Comparison of ENCODE assay signal across 8 mouse cellular contexts in the genomic region with DNA sequence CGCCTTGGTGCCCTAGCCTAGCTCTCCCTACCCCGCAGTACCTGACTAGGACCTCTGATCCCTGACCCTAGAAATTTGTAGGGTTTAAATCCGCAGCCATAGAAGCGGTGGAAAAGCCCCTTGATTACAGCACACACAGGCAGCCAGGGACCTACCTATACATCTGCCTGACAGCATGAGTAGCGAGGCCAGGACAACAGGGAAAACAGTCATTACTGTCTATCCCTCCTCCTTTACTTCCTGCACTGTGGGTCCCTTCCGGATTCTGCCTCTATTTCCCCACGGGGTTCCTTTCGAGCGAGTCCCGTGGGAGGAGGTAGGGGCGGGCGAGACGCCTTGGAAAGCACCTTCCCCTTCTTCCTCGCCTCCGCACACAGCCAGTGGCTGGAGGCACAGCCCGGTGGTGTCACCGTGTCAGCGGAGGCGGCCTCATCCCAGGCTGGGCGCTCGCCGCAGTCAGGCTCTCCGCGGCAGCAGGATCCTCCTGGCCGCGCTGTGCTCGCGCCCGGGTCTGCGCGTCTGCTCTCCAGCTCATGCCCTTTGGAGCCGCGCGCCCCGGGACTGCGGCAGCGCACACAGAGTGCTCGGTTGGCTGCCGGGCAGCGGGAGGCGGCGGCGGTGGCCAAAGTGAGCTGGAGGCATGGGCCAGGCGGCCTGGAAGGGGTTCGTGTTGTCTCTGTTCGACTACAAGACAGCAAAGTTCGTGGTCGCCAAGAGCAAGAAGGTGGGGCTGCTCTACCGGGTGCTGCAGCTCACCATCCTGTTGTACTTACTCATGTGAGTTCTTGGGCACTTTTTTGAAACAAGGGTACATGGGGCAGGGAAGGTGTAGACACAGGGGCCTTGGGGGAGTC. TPM values are rescaled to one million over a fixed set of nuclear protein-coding genes. Genes with fewer than 3 reads are reported as not detected.
DNase-seq lines count a peak whose midpoint lies in the region; ATAC-seq and TF ChIP-seq lines count a peak whose summit lies in the region.

A gene (plus strand): TSS at position 465 of the 854 bp plus-strand sequence.

- H3K4me1 ChIP-seq in cerebellum, adult 2 months (ENCODE audit: control insufficient read depth, insufficient read depth, low read length) = no peaks in the 10 kb centered on the region
- H3K4me1 ChIP-seq in forebrain, embryonic 13.5 days = peaks cover 9% of the 10 kb centered on the region; the same call in 1 of the 2 replicates
- H3K4me1 ChIP-seq in hindbrain, embryonic 12.5 days = peaks cover 11% of the 10 kb centered on the region
- peaks cover 6% of the 10 kb centered on the region; the same call in 1 of the 2 replicates for H3K4me1 ChIP-seq in limb, embryonic 14.5 days (ENCODE audit: control insufficient read depth, insufficient read depth, low read length)
- peaks cover 11% of the 10 kb centered on the region; the same call in 1 of the 2 replicates for H3K4me1 ChIP-seq in midbrain, embryonic 15.5 days

- peak; percentile 65 for ATAC-seq in Patski
- no peak for ATAC-seq in forebrain, embryonic 13.5 days
- peak; percentile 74 for ATAC-seq in hindbrain, embryonic 12.5 days (ENCODE audit: low FRiP score)
- ATAC-seq in limb, embryonic 14.5 days (ENCODE audit: low FRiP score, low read depth) = peak; percentile 47; the same call in 1 of the 2 replicates
- no peak; the same call in 1 of the 2 replicates for ATAC-seq in midbrain, embryonic 15.5 days (replicated peaks)

- in situ Hi-C loops in Patski (cut with MboI; ENCODE audit: low pct_unique_long_range_greater_than_20kb) = no loop called here

- peak; percentile 46 to 50 for DNase-seq in cerebellum, adult 2 months
- no peak for DNase-seq in cerebellum, adult 9-10 months
- no peak for DNase-seq in Patski (ENCODE audit: low read depth, low spot score)
- no peak for DNase-seq in limb, embryonic 14.5 days (ENCODE audit: low spot score)
- DNase-seq in thymus, adult 18-20 months = no peak

- no peak within 1 kb of the TSS for H3K27ac ChIP-seq in cerebellum, adult 2 months (ENCODE audit: insufficient read depth, low read length)
- no peak within 1 kb of the TSS for H3K27ac ChIP-seq in forebrain, embryonic 13.5 days
- H3K27ac ChIP-seq in hindbrain, embryonic 12.5 days = no peak within 1 kb of the TSS
- H3K27ac ChIP-seq in limb, embryonic 14.5 days (replicated peaks; ENCODE audit: low read depth, low read length) = no peak within 1 kb of the TSS
- no peak within 1 kb of the TSS for H3K27ac ChIP-seq in midbrain, embryonic 15.5 days

- WGBS in cerebellum, adult 2 months = 5% methylated on average over 49 of the region's 49 CpGs
- WGBS in forebrain, embryonic 13.5 days = 3% methylated on average over 49 of the region's 49 CpGs
- 2% methylated on average over 49 of the region's 49 CpGs for WGBS in hindbrain, embryonic 12.5 days
- WGBS in limb, embryonic 14.5 days = 4% methylated on average over 44 of the region's 49 CpGs
- WGBS in midbrain, embryonic 15.5 days = 2% methylated on average over 48 of the region's 49 CpGs

- peak within 1 kb of the TSS; percentile 50 for H3K4me3 ChIP-seq in cerebellum, adult 2 months (replicated peaks; ENCODE audit: insufficient read depth, low read depth, low read length)
- H3K4me3 ChIP-seq in forebrain, embryonic 13.5 days = peak within 1 kb of the TSS; percentile 37
- H3K4me3 ChIP-seq in hindbrain, embryonic 12.5 days = peak within 1 kb of the TSS; percentile 47
- H3K4me3 ChIP-seq in limb, embryonic 14.5 days (replicated peaks; ENCODE audit: low read length) = peak within 1 kb of the TSS; percentile 41
- peak within 1 kb of the TSS; percentile 43 for H3K4me3 ChIP-seq in midbrain, embryonic 15.5 days

- CTCF ChIA-PET in Patski (lab: Charles Lee) = interaction anchor here (0.6 to 2.4 kb wide), 13 partner anchors 9 to 155 kb away, joined by 3 to 15 read pairs (median 3); a partner anchor contains a TSS

- peak within 1 kb of the TSS; percentile 17 for H3K9ac ChIP-seq in forebrain, embryonic 13.5 days
- H3K9ac ChIP-seq in hindbrain, embryonic 12.5 days = peak within 1 kb of the TSS; percentile 60
- H3K9ac ChIP-seq in limb, embryonic 14.5 days (ENCODE audit: low read depth, low read length, severe bottlenecking) = peak within 1 kb of the TSS; percentile 56
- peak within 1 kb of the TSS; percentile 52 for H3K9ac ChIP-seq in midbrain, embryonic 15.5 days

- TF ChIP-seq POLR2A in cerebellum, adult 2 months (IDR thresholded peaks at IDR 0.05; ENCODE audit: borderline replicate concordance, insufficient read depth, low read length) = no peak
- no peak for TF ChIP-seq POLR2A in limb, embryonic 14.5 days (IDR thresholded peaks at IDR 0.05; ENCODE audit: borderline replicate concordance, extremely low read depth, insufficient read depth, insufficient read length)

- H3K36me3 ChIP-seq in forebrain, embryonic 13.5 days (ENCODE audit: poor library complexity, severe bottlenecking) = no peaks in the 10 kb centered on the region
- H3K36me3 ChIP-seq in hindbrain, embryonic 12.5 days = no peaks in the 10 kb centered on the region
- no peaks in the 10 kb centered on the region for H3K36me3 ChIP-seq in limb, embryonic 14.5 days (ENCODE audit: control insufficient read depth, insufficient read depth, low read length)
- no peaks in the 10 kb centered on the region for H3K36me3 ChIP-seq in midbrain, embryonic 15.5 days (replicated peaks)

- no peaks in the 10 kb centered on the region; the same call in 1 of the 2 replicates for H3K27me3 ChIP-seq in cerebellum, adult 2 months (ENCODE audit: control insufficient read depth, insufficient read depth, low read length)
- H3K27me3 ChIP-seq in Patski = no peaks in the 10 kb centered on the region
- peaks cover 36% of the 10 kb centered on the region for H3K27me3 ChIP-seq in forebrain, embryonic 13.5 days
- H3K27me3 ChIP-seq in hindbrain, embryonic 12.5 days = peaks cover 32% of the 10 kb centered on the region
- H3K27me3 ChIP-seq in limb, embryonic 14.5 days (ENCODE audit: control insufficient read depth, insufficient read depth, low read length) = peaks cover 25% of the 10 kb centered on the region
- peaks cover 20% of the 10 kb centered on the region for H3K27me3 ChIP-seq in midbrain, embryonic 15.5 days (replicated peaks)

- H3K9me3 ChIP-seq in forebrain, embryonic 13.5 days (replicated peaks) = no peaks in the 10 kb centered on the region
- H3K9me3 ChIP-seq in hindbrain, embryonic 12.5 days (replicated peaks) = no peaks in the 10 kb centered on the region
- H3K9me3 ChIP-seq in limb, embryonic 14.5 days (ENCODE audit: control insufficient read depth, low read length) = no peaks in the 10 kb centered on the region
- no peaks in the 10 kb centered on the region for H3K9me3 ChIP-seq in midbrain, embryonic 15.5 days

- TF ChIP-seq CTCF in cerebellum, adult 2 months (IDR thresholded peaks at IDR 0.05; ENCODE audit: borderline replicate concordance, insufficient read depth, low read depth, low read length) = no peak
- TF ChIP-seq CTCF in Patski (IDR thresholded peaks at IDR 0.05) = no peak

- peak within 1 kb of the TSS; percentile 64 for H3K4me2 ChIP-seq in forebrain, embryonic 13.5 days
- peak within 1 kb of the TSS; percentile 85 for H3K4me2 ChIP-seq in hindbrain, embryonic 12.5 days (replicated peaks)
- peak within 1 kb of the TSS; percentile 67 for H3K4me2 ChIP-seq in limb, embryonic 14.5 days (replicated peaks; ENCODE audit: low read depth, low read length, severe bottlenecking)
- peak within 1 kb of the TSS; percentile 89 for H3K4me2 ChIP-seq in midbrain, embryonic 15.5 days

- POLR2A ChIA-PET in Patski (lab: Charles Lee) = interaction anchor here (0.7 to 1.1 kb wide), 2 partner anchors 16 to 18 kb away, joined by 3 to 5 read pairs; a partner anchor contains a TSS

RNA-seq across cellular contexts. Expression of the gene that starts here (rescaled TPM):
- 4.5 and 6.2 TPM in 2 replicates for polyA plus RNA-seq in cerebellum, adult 2 months (2012; rRNA removed)
- 6.0 TPM for polyA plus RNA-seq in Patski (2021)
- 0.26 and 0.30 TPM in 2 replicates for polyA plus RNA-seq in forebrain, embryonic 13.5 days (2015; fragmentation: Nextera tagmentation; extraction: Ambion mirVana)
- polyA plus RNA-seq in hindbrain, embryonic 12.5 days (2016; fragmentation: Nextera tagmentation; extraction: Ambion mirVana) = 0.31 and 0.43 TPM in 2 replicates
- polyA plus RNA-seq in limb, embryonic 14.5 days (2012; rRNA removed) = 1.5 and 1.7 TPM in 2 replicates
- polyA plus RNA-seq in limb, embryonic 14.5 days (2014; fragmentation: Nextera tagmentation; extraction: Ambion mirVana) = 1.0 and 1.3 TPM in 2 replicates
- polyA plus RNA-seq in midbrain, embryonic 15.5 days (2015; fragmentation: Nextera tagmentation; extraction: Ambion mirVana) = 0.36 and 0.40 TPM in 2 replicates

Comparison
In these comparisons a context has a peak if more than half of its experiments do, and no peak if none do; other contexts are left out.
1. DNase-seq: peak in cerebellum, adult 2 months (2 of 2); none in cerebellum, adult 9-10 months (single experiment), Patski (single experiment), limb, embryonic 14.5 days (single experiment) and thymus, adult 18-20 months (0 of 2).
2. Peak in ATAC-seq, H3K4me3 ChIP-seq, H3K9ac ChIP-seq and H3K4me2 ChIP-seq in hindbrain, embryonic 12.5 days; RNA of the gene not detected or under 1 TPM.
3. ATAC-seq: peak in Patski (single experiment) and limb, embryonic 14.5 days (single experiment); none in forebrain, embryonic 13.5 days (single experiment) and midbrain, embryonic 15.5 days (single experiment).
4. Peak in every context shown above with its lines, with median percentiles within 50 percentile points of each other: H3K4me3 ChIP-seq, H3K4me2 ChIP-seq and H3K9ac ChIP-seq.